Mouse (Mus musculus) ES-Bruce4 (cell line): ENCODE measurements around the gene 1700030K09Rik.

Experiments
- CTCF ChIP-seq: IDR thresholded peaks from one replicate; pipeline ENCODE4 v1.8.1; 2011; ENCODE audit warnings: low read depth, low read length
- POLR2A ChIP-seq: IDR thresholded peaks from one replicate; pipeline ENCODE4 v1.8.1; 2011; ENCODE audit warnings: low read length; ENCODE audit not compliant: insufficient read depth

DNA sequence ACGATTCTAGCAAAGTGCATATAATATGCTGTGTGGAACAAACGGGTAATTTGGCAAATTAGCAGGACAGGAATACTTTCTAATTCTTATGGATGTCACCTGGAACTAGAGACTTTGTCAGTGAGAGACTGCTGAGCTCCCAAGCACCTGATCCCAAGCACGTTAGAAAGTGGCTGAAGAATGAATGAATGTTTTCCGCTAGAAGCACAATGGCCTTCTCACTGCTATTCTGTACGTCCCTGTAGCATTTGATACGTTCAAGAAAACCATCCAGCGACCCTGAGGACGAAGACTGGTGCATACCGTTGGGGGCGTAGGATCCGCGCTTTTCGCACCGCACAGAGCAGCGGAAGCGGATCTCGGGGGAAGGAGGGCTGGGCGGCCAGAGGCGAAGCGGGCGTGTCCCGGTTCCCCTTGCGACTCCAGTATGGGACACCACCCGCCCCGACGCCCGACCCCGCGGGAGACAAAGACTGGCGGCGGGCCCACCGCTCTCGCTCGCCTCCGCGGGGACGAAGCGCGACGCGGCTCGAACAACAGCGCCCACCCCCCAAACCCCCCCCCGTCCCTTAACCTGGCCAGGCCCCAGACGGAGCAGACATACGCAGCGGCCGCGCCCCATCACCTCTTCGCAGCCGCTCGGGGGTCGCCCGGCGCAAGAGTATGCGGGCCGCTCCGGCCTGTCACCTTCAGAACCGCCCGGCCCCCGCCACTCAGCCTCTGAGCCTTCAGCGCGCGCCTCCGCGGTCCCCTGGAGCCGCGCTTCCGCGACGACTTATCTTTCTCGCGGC lies 22.9 kb upstream of the 1700030K09Rik start:
- TF ChIP-seq CTCF (no peak), POLR2A (no peak)
